8 mouse cellular contexts compared by ENCODE assay signal in genomic region chr2:19656436-19656835, GRCm38 (mm10). TPM values are rescaled to one million over a fixed set of nuclear protein-coding genes. Genes with fewer than 3 reads are reported as not detected.
DNase-seq lines count a peak whose midpoint lies in the region; ATAC-seq and TF ChIP-seq lines count a peak whose summit lies in the region.

No protein-coding gene starts in this region.

- ATAC-seq in erythroblast, adult 5-6 weeks (replicated peaks; ENCODE audit: low FRiP score, poor library complexity, severe bottlenecking) = no peak
- no peak for ATAC-seq in hindbrain, embryonic 16.5 days
- ATAC-seq in liver, embryonic 14.5 days (ENCODE audit: insufficient read depth) = no peak
- no peak for ATAC-seq in monocyte, adult 5-6 weeks (replicated peaks; ENCODE audit: insufficient number of reproducible peaks, low FRiP score, low TSS enrichment, poor library complexity, severe bottlenecking)

- H3K4me1 ChIP-seq in erythroblast, embryonic 14.5 days (ENCODE audit: control insufficient read depth) = peaks cover 30% of the 10 kb centered on the region
- H3K4me1 ChIP-seq in ES-Bruce4 (ENCODE audit: control insufficient read depth, insufficient read depth, low read length) = no peaks in the 10 kb centered on the region
- peaks cover 16% of the 10 kb centered on the region for H3K4me1 ChIP-seq in hindbrain, embryonic 16.5 days (ENCODE audit: control insufficient read depth, insufficient read depth, low read depth, low read length)
- H3K4me1 ChIP-seq in liver, embryonic 14.5 days (replicated peaks; ENCODE audit: control insufficient read depth in 2 of 2, insufficient read depth in 2 of 2, low read length in 1 of 2) = peaks cover 4 to 7% of the 10 kb centered on the region in 2 experiments

- no peak overlapping the region for H3K27ac ChIP-seq in ES-Bruce4 (ENCODE audit: insufficient read depth, low read length)
- no peak overlapping the region for H3K27ac ChIP-seq in hindbrain, embryonic 16.5 days (ENCODE audit: low read depth, low read length)
- H3K27ac ChIP-seq in liver, embryonic 14.5 days = no peak overlapping the region

- peak overlapping the region; percentile 72 for H3K4me2 ChIP-seq in hindbrain, embryonic 16.5 days (ENCODE audit: low read length)
- peak overlapping the region; percentile 93 for H3K4me2 ChIP-seq in liver, embryonic 14.5 days (ENCODE audit: low read depth)

- no peak for TF ChIP-seq POLR2A in ES-Bruce4 (IDR thresholded peaks at IDR 0.05; ENCODE audit: insufficient read depth, low read length)

- peak overlapping the region; percentile 26 for H3K9ac ChIP-seq in ES-Bruce4 (ENCODE audit: low read depth, poor library complexity, severe bottlenecking)
- 0 out of 2 replicates have a peak overlapping the region, but pooled peaks have one; percentile 88 for H3K9ac ChIP-seq in hindbrain, embryonic 16.5 days (ENCODE audit: low read depth, low read length)
- no peak overlapping the region; the same call in 1 of the 2 replicates for H3K9ac ChIP-seq in liver, embryonic 14.5 days (replicated peaks)

- DNase-seq in liver, embryonic 14.5 days (ENCODE audit: low read depth in 3 of 3, low spot score in 3 of 3) = no peak
- DNase-seq in right cerebral cortex, postnatal 36 days (ENCODE audit: low spot score in 2 of 2) = no peak
- DNase-seq in adrenal gland, postnatal 4 days (ENCODE audit: low spot score in 2 of 2) = no peak

- WGBS in hindbrain, embryonic 16.5 days = 23% methylated on average over 5 of the region's 5 CpGs
- 34% methylated on average over 5 of the region's 5 CpGs for WGBS in liver, embryonic 14.5 days (ENCODE audit: insufficient replicate concordance)

- peaks cover 4% of the 10 kb centered on the region for H3K9me3 ChIP-seq in erythroblast, embryonic 14.5 days (ENCODE audit: control insufficient read depth, low read length)
- H3K9me3 ChIP-seq in ES-Bruce4 (replicated peaks; ENCODE audit: control insufficient read depth, insufficient read depth, low read length, poor library complexity, severe bottlenecking) = no peaks in the 10 kb centered on the region
- H3K9me3 ChIP-seq in hindbrain, embryonic 16.5 days (ENCODE audit: control insufficient read depth, low read length) = no peaks in the 10 kb centered on the region
- no peaks in the 10 kb centered on the region for H3K9me3 ChIP-seq in liver, embryonic 14.5 days (ENCODE audit: control insufficient read depth, low read length)

- no peaks in the 10 kb centered on the region for H3K36me3 ChIP-seq in erythroblast, embryonic 14.5 days (ENCODE audit: control insufficient read depth)
- no peaks in the 10 kb centered on the region for H3K36me3 ChIP-seq in ES-Bruce4 (ENCODE audit: control insufficient read depth, insufficient read depth, low read length, poor library complexity, severe bottlenecking)
- no peaks in the 10 kb centered on the region for H3K36me3 ChIP-seq in hindbrain, embryonic 16.5 days (ENCODE audit: control insufficient read depth, insufficient read depth, low read length)
- no peaks in the 10 kb centered on the region for H3K36me3 ChIP-seq in liver, embryonic 14.5 days (replicated peaks; ENCODE audit: control insufficient read depth, insufficient read depth, low read depth)

- TF ChIP-seq EP300 in ES-Bruce4 (IDR thresholded peaks at IDR 0.05; ENCODE audit: insufficient read depth, low read depth, low read length) = no peak
- TF ChIP-seq EP300 in liver, embryonic 14.5 days (IDR thresholded peaks at IDR 0.05; ENCODE audit: low read depth) = no peak

- H3K4me3 ChIP-seq in erythroblast, embryonic 14.5 days (replicated peaks) = peak overlapping the region; percentile 80
- no peak overlapping the region for H3K4me3 ChIP-seq in ES-Bruce4 (ENCODE audit: low read depth, low read length)
- no peak overlapping the region; the same call in 1 of the 2 replicates for H3K4me3 ChIP-seq in hindbrain, embryonic 16.5 days (ENCODE audit: low read length)
- H3K4me3 ChIP-seq in liver, embryonic 14.5 days (ENCODE audit: insufficient read depth in 1 of 2, low read depth in 2 of 2, low read length in 2 of 2) = no peak overlapping the region

- peaks cover 50% of the 10 kb centered on the region for H3K27me3 ChIP-seq in erythroblast, embryonic 14.5 days (ENCODE audit: control insufficient read depth)
- H3K27me3 ChIP-seq in ES-Bruce4 (ENCODE audit: control insufficient read depth, insufficient read depth, low read length, poor library complexity, severe bottlenecking) = no peaks in the 10 kb centered on the region
- H3K27me3 ChIP-seq in hindbrain, embryonic 16.5 days (replicated peaks; ENCODE audit: control insufficient read depth, insufficient read depth, low read length) = no peaks in the 10 kb centered on the region; the same call in 1 of the 2 replicates
- peaks cover 19% of the 10 kb centered on the region for H3K27me3 ChIP-seq in liver, embryonic 14.5 days (ENCODE audit: control insufficient read depth, insufficient read depth, low read length)

- TF ChIP-seq CTCF in ES-Bruce4 (IDR thresholded peaks at IDR 0.05; ENCODE audit: low read depth, low read length) = no peak
- TF ChIP-seq CTCF in liver, embryonic 14.5 days (IDR thresholded peaks at IDR 0.05; ENCODE audit: low read depth) = no peak

RNA-seq across cellular contexts. Expression of gene Otud1, which starts 1.1 kb away (rescaled TPM):
- 1.0 and 1.1 TPM in 2 replicates for polyA plus RNA-seq in erythroblast, embryonic 14.5 days (2012)
- total RNA-seq in erythroblast, adult 5-6 weeks (2015; ENCODE audit: low replicate concordance) = 1.3 and 5.6 TPM in 2 replicates
- total RNA-seq in erythroblast, adult 5-6 weeks (2017; ENCODE audit: low replicate concordance) = 2.1 and 2.8 TPM in 2 replicates
- 10.7 and 12.4 TPM in 2 replicates for polyA plus RNA-seq in ES-Bruce4 (2011; ENCODE audit: insufficient read depth, insufficient read length, low read depth, missing spikeins)
- 1.3 and 1.5 TPM in 2 replicates for polyA plus RNA-seq in hindbrain, embryonic 16.5 days (2015; fragmentation: Nextera tagmentation; extraction: Ambion mirVana)
- polyA plus RNA-seq in liver, embryonic 14.5 days (2012; rRNA removed) = 0.47 and 0.65 TPM in 2 replicates
- polyA plus RNA-seq in liver, embryonic 14.5 days (2014; fragmentation: Nextera tagmentation; extraction: Ambion mirVana) = 0.44 and 1.0 TPM in 2 replicates
- total RNA-seq in monocyte, adult 5-6 weeks (2017) = 18.5 to 19.6 TPM (median 19.2 TPM) in 3 replicates
- 10 to 100 TPM in 1 of 2 experiments, 1 to 10 TPM in 1; 9.8 to 10.3 TPM for total RNA-seq in adrenal gland, postnatal 4 days (2021)
